Mouse (Mus musculus) spleen, adult 12 weeks (tissue): ENCODE data around the gene Iqch.
"Not testable (repeated sequence)": the region's sequence is repeated elsewhere in the genome, so short reads cannot be mapped to it uniquely, and the experiment has no call there.

ENCODE experiments used
- DNase-seq: peaks from one replicate; pipeline ENCODE4 v3.0.0; 2022; ENCODE audit warnings: low spot score

Gene Iqch

DNA sequence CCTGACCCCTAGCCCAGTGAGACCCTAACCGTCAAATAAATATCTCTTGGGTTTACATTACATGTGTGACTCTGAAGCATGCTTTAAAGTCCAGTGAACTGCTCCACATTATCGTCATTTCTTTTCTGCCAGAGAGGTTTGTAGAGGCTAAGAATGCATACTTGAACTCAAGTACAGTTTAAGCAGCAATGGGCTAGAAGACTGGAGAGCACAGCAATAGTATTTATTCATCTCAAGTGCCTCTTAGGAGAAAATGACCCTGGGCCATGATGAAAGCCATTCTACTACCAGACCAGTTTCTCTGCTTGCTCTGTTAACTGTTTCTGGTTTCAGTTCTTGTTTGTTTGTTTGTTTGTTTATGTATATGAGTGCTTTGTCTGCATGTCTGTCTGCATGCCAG, 38.9 kb downstream of the Iqch start:
- DNase-seq = no peak

DNA sequence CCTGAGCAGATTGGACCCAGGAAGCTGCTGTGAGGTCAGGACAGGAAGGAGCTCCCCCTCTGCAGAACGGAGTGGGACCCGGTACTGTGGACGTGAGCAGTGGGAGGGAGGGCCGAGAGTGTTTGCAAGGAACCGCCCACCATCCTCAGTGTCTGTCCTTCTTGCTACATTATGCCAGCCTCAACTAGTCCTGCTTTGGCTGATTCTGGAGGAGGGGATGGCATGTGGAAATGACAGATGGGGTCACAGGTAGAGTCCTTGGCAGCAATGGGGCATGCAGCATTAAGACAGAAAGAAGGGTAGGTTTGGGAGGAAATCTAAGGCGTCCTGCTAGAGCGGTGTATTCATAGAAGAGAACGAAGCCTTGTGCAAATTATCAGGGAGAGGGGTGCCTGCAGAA, 40.4 kb downstream of the Iqch start:
- DNase-seq = no peak

DNA sequence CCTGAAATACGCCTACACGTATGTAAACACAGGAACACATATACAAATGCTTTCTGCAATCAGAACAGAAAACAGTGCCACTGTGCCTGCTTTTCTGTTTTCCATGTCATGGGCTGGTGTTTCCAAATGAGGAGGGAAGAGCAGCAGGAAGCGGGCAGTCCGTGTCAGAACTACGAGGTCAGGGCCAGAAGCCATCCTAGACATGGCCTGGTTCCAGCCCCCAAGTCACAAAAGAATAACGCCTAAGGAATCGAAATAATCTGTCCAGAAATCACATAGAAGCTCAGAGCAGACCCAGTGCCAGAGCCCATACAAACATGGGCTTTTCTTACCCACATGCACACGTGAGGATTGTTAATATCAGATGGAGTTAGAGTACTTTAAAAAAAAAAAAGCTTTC, 45.4 kb downstream of the Iqch start:
- DNase-seq = no peak

DNA sequence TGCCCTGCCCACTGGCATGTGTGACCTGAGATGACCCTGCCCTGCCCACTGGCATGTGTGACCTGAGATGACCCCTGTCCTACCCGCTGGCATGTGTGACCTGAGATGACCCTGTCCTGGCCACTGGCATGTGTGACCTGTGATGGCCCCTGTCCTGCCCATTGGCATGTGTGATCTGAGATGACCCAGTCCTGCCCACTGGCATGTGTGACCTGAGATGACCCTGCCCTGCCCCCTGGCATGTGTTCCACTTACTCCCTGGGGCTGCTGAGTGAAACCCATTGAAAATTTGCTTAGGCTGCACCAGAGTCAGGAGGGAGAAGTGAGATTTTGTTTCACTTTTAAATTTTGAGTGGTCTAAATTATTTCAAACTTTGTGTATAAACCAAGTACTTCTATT, 46.0 kb downstream of the Iqch start:
- no peak for DNase-seq

DNA sequence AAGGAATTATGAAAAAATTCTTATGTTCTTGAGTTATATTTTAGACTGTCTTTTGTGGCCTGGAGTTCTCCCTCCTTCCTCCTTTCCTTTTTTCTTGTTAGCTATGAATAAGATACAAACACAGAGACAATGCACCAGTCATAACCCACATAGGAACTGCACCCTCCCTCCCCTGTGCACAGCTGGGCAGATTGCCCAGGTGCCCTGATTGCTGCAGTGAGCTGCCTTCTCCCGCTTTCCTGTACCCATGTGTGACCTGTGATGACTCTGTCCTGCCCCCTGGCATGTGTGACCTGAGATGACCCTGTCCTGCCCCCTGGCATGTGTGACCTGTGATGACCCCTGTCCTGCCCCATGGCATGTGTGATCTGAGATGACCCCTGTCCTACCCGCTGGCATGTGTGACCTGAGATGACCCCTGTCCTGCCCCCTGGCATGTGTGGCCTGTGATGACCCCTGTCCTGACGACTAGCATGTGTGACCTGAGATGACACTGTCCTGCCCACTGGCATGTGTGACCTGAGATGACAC, 46.8 kb downstream of the Iqch start:
- DNase-seq = no peak

DNA sequence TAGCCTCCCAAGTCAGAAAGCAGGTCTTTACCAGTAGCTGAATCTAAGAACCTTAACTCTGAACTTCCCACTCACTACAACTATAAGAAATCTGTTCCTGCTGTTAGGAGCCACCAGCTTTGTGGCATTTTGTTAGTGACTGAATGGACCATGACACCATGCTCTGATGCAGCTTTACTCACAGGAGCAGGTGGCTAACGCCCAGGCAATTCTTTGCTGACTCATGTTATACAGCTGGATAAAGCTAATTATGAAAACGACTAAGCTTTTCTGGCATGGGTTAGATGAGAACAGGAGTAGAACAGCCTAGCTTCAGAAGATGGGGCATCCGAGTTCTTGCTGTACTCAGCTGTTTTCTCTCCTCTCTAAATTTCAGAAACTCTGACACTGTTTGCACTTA, 48.7 kb downstream of the Iqch start:
- no peak for DNase-seq

DNA sequence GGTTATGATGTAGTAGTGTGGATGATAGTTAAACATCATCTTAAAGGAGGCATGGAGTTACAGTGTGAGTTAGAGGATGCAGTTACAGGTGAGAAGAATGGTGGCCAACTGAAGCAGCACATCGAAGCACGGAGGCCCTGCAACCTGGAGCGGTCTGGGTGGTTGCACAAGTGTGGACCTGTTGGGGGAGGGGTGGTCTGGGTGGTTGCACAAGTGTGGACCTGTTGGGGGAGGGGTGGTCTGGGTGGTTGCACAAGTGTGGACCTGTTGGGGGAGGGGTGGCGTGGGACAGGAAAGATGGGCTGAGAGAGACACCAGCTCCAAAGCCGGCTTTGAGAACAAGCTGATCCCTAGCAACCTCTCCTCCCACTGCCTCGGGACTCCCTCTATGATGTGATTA, 51.6 kb downstream of the Iqch start:
- not testable (repeated sequence) for DNase-seq

DNA sequence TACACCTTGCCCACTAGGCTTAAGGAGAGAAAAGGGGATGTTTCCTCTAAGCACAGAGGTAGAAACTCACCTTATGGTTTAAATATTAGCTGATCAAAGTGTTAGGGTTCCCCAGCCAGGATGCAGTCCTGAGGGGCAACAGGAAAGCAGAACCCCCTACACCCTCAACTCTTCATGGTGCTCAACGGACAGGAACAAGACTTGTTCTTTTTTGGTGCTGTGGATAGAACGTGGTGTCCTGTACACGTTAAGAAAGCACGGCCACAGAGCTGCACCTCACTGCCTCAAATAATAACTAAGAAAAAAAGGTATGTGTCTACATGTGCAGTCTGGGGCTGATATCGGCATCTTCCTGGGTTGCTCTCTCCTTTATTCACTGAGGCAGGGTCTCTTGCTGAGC, 53.3 kb downstream of the Iqch start:
- no peak for DNase-seq

DNA sequence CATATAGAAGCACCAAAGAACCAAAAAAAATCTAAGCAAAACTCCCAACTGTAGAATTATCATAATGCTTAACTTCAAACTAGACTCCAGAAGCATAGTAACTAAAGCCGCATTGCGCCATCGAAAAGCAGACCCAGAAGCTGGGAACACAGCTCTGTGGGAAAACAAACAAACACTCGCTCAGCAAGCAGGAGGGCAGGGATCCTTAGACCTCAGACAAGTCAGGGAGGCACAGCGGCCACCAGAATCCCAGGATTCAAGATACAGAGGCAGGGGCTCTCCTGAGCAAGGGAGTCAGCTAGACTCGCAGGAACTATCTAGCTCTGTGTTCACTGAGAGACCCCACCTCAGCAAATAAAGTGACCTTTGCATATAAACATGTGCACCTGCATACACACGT, 60.4 kb downstream of the Iqch start:
- DNase-seq = no peak

DNA sequence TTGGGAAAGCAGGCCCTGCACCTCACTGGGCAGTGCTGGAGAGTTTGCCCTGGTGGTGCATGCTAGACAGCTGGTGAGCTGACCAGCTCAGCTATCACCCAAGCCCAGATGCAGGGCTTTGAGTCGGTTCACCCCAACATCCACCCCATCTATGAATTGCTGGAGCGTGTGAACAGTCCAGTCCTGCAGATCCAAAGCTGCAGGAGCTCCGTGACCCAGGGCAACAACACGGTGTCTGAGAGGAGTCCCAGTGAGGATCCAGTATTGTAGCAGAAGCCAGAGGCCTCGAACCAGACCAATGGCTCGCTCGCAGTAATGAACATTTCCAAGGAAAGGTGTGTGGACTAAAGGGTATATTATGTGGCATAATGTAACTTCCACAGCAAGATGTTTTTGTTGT, 61.0 kb downstream of the Iqch start:
- no peak for DNase-seq

DNA sequence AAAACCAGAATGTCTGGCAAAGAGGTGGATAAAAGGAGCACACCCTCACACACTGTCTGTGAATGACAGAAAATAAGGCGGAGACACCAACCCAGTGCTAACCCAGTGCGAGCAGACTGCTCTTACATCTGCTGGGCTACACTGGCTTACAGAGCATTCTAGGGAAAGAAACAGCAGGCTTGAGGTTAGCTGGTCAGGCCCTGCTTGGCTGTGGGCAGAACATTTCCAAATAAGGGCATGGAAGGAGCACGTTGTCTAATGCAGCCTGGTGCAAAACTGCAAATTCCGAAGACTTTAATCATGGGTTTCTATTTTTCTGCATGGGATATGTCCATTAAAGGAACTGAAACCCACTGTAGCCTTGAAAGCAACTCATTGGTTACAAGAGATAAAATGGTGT, 64.8 kb downstream of the Iqch start:
- no peak for DNase-seq

DNA sequence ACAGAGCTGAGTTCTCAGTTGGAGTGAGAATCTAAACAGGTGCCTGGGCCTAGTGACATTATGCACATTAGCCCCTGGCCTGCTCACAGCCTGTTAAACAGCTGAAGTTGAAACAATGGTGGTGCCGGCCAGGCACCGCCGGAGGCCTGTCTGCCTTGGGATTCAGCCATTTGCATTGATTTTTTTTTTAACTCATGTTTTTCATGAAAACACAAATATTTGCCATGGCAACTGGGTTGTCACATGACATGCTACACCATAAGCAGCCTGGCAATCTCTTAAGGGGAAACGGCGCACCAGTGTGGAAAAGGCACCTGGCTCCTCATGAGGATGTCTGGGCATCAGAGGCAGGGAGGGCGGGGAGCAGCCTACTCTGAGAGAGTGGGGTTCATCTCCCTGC, 67.3 kb downstream of the Iqch start:
- no peak for DNase-seq

DNA sequence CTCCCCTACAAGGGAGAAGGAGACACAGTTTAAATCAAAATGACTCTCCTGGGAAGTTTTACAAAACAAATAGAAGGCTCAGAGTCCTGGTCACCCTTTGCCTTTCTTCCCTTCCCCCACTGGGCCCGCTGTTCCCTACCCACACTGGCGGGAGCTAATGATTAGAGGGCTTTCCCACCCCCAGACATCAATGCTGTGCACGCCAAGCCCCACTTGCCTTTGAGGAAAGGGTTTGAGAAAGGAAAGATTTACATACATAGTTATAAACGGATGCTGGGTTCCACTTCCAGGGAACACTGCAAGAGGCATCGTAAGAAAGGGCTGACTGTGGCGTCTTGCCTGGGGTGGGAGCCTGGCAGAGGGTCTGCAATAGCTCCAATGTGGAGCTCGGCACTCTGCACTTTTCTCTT, 67.9 kb downstream of the Iqch start:
- no peak for DNase-seq

DNA sequence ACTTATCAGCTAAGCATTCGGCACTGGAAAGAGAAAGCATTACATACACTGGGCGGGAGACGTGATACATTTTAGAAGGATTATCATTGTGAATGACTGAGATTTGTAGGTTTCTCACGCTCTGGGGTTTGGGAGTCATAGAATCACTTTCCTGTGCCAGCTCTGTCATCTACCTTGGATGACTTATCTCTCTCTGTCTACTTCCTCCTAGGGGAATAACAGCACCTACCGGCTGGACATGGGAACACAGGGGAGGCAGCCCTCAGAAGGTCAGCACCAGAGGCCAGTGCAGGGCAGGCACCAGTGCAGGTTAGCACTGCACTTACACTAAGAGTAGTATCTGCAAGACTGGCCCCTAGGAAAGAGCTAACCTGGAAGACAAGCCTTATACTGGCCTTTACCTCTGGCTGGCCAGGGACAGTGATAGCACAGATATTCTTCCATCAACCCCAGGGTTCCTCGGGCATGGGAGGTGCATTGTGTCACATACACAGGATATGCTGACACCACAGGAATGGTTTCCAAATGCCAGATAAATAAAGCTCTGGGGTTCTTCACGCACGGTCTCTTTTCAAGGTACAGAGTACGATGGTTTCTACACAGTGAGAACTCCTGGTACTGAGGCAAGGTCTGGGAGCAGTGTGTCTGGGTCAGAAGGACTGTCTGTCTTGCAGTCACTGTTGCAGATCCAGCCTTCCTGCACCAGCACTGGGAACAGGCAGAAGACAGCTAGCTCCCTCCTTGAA, 69.2 kb downstream of the Iqch start:
- DNase-seq = no peak

DNA sequence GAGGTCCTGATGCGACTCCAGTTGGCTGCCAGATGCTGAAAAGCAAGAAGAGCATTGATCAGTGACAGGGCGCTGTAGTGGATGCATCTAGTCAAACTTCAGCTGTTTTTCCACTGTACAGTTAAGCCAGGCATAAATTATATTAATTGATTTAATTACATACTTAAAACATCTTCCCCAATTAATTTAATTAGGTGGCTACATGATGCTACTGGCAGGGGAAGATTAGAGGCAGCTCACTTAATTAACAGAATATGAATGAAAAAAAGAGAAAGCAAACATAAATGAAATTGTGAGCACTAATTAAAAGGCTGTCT, 78.4 kb downstream of the Iqch start:
- no peak for DNase-seq

DNA sequence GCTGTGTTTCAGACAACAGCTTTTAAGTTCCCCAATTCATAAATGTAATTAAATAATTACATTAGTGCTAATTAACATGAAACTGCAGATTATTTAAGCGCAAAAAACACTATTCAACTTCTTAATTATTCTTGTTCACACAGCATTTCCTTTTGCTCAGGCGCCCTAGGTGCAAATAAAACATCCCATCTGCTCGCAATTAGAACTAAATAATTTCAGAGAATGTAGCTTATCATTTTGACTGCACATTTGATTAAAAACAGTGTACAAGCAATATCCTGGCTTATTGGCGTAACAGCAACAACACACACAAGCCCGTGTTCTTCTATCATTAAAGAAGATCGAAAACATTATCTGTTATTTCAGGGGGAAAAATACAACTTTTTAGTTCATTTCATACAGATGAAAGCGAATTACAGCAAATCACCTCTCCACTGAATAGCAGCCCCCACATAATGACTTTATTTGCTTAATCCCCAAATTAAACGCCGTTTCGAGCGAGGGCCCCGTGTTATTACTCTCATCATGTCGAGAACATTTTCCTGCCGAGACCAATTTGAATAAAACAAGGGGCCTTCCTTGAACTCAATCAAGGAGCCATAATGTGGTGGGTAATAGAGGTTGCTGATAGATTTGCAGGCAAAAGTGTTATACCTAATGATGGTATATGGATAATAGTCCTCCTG, 78.9 kb downstream of the Iqch start:
- no peak for DNase-seq

DNA sequence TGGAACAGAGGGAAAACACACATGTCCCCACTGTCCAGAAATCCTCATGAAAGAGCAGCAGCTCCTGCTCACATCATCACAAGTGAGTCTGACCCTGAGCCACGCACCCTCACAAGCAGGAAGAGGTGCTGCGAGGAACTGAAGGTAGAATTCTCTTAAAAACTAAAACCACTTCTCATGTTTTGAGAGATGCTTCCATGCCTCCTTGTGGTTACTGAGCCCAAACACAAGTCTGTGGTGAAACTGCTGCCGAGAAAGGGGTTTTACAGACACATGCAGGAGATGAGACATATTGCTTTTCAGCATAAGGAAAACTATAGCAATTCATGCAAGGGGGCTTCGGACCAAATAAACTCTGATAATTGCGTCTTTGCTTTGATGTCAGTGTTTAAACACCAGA, 89.4 kb downstream of the Iqch start:
- DNase-seq = no peak

DNA sequence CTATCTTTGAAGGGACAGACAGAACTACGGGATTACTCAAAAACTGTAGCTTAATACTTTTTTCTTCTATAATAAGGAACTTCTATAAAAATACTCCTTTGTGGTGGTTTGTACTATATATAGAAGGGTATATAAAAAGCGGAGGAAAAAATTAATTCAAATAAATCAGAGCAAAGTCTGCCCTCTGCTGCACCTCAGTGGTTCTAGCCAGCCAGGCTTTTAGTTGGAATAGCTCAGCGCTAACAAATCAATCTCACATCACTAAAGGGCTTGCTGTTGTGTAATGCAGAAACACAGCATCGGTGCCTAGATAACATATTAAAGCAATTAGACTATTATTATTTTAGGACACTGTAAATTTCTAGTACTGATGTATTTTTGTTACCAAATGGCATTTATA, 91.3 kb downstream of the Iqch start:
- no peak for DNase-seq

DNA sequence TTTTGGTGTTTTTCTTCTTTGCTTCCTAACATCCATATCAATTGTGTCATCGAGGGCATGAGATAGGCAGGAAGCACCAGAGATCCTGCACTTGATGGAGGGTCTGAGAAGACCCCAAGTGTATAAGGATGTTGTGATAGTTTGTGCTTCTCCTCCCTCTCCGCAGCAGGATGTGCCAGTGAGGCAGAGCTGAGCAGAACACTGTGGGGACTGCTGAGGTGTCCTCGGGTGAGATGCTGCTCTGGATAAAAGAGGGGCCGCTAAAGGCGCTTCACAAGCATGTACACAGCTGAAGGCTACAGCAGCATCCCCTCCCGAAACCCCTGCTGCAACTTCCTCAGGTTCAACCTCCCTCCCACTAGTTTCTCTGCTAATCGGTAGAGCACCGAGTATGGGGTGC, 95.2 kb downstream of the Iqch start:
- DNase-seq = no peak

DNA sequence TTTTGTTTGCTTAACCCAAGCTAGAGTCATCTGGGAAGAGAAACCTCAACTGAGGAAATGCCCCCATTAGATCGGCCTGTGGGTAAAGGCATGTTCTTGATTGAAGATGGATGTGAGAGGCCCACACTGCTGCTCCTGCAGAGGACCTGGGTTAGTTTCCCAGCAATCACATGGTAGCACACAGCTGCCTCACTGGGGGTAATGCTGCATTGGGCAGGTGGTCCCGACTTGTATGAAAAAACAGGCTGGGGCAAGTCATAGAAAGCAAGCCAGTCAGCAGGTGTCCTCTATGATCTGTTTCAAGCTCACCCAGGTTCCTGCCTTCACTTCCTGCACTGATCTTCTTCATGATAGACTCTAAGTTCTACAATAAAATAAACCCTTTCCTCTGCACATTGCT, 98.4 kb downstream of the Iqch start:
- no peak for DNase-seq

DNA sequence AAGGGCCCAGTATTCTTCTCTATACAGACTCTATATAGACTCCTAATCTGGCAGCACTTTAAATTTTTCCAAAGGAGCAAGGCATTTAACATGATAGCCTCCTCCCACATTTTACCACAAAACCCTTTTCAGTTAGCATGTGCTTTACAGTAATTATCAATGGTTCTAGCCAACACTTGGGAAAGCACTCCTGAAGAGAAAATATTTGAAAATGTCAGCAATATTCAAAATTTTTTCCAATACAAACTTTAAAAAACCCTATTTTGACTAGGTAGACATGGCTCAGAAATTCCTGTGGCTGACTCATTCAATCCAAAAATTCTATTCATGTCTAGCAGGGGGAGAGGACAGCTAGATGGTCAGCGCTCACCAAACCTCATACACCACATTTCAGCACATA, 100.8 kb downstream of the Iqch start:
- no peak for DNase-seq

DNA sequence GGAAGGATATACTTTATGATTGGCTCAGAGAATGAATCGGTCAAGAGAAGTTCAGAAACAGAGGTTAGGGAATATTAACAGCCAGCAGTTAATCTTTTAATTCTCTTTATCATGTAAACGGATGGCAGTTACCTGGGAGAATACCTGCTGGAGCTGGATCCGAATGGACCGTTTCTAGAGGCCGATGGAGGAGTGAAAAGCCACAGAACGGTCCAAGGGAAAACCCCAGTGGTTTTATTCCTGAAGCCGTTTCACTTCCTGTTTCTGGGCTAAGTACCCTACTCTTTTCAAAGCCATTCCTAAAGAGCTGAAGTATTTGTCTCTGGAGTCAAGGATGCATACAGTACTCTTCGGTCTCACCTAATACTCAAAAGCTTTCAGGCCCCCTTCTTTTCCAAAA, 102.4 kb downstream of the Iqch start:
- DNase-seq = no peak

DNA sequence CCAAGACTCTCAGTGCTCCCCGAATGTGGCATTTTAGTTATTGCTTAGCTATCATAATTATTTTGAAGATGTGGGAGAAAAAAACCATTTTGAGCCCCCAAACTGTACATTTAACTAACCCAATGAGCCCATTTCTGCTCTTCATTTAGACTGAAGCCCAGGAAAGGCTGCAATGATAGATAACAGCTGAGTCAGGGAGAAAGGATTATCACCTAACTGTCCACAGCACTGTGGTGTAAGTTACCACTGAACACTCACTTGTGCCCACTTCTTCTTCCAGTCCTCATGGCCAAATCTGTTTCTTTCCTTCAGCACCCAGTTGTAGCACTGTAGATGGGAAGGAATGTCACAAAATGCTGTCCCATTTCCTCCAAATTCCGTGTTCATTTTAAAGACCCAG, 106.5 kb downstream of the Iqch start:
- no peak for DNase-seq

DNA sequence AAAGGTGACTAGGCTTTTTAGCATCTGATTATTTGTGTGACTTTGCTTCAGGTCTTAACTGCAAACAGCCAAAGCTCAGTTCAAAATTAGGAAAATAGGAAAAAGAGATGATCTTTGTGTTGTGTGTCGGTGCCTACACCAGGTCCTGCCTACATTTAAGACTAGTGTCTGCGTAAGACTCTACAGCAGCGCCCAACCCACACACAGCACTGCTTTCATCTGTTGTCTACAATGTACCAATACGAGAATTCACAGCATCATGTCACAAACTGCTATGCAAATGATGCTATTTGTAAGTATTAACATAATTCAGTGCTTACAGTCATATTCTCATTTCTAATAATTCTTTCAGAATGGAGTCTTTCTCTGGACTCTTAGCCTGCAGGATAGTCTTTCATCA, 108.5 kb downstream of the Iqch start:
- DNase-seq = no peak
